Mouse (Mus musculus): Measurements from ENCODE around the gene Ano6.

Ano6 gene

GRCm38 (mm10) chr15:95828647-95829254 lies 38.1 kb downstream of the Ano6 start:
- DNase-seq, result no peak

DNA sequence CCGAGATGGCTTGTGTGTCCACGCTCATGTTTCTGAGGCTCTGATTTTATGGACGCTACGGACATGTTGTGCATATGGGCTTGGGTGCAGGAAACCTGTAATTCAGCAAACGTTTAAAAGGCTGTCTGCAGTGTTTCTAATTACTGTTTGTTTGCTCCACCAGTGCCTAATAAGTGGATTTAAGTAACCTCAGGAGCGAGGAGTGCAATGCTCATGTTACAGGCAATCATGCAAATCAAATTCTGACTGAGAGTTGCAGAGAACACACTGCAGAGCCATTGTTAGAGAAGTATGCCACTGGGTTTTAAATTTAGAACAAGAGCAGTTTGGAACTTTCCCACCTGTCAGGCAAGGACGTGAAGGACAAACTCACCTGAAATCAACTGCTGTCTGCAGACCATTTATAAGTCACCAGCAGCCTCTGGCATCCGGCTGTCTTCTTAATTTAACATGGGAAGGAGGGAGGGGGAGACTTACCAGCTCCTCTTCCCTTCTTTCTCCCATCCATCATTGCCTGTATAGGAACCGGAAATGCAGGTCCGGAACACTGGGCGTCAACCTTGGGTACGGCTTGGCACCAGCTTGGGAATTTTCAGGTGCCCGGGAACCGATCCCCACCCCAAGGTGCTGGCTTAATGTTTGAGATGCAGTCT lies 39.0 kb downstream of the Ano6 start:
- no peak for DNase-seq

DNA sequence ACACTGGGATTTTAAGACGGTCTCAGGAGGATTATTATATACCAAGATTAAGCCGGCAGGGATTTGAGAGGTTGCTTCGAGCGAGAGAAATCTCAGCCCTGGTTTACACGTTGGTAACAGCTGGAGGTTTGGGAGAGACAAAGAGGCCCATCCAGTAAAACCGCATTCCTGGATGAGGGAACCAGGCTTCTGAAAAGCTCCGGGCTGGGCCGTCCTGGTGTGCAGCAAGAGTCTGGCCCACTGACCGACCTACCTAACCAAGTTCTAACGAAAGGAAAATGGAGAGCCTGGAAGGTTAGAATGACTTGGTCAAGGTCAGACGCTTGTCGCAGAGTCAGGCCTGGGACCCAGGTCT lies 39.5 kb downstream of the Ano6 start:
- no peak for DNase-seq

GRCm38 (mm10) chr15:95833292-95833691 lies 42.6 kb downstream of the Ano6 start:
- no peak for DNase-seq

GRCm38 (mm10) chr15:95836077-95836476 lies 45.4 kb downstream of the Ano6 start:
- DNase-seq, result no peak

DNA sequence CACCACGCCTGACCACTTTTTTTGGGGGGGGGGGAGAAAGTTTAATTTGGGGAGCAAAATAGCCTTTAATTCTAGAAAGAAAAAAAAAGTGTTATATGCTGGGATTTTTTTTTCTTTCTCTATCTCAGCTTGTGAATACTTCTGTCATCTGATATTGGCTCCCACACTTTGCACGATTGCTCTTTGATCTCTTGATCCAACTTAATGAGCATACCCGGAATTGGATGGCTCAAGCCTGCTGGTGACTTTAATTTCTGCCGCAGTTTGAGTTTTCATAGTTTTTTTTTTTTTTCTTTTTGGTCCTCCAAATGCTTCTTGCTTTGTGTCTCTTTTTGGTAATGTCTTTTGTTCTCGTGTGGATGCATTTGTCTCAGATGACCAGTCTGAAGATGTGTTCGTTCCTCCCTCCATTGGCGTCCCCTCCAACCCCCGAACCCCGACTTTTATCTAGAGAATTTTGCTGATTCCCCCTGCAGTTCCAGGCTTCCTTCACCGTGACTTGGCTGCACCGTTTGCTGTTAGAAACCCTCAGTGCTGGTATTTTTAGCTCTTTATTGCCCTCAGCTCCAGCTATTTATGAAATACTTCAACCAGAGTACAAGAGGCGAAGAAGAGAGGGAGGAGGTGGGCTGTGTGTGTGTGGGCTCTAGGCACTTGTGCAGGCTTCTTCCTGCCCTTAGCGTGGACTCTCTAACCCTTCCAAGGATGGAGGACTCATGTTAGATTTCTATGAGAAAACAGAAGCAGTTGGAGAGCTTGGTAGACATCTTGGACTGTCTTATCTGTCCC lies 46.2 kb downstream of the Ano6 start:
- no peak for DNase-seq

- no peak for DNase-seq
These were observed 46.9 kb downstream of the Ano6 start for GRCm38 (mm10) chr15:95837570-95837969.

GRCm38 (mm10) chr15:95838171-95839020 lies 47.8 kb downstream of the Ano6 start:
- no peak for DNase-seq

DNA sequence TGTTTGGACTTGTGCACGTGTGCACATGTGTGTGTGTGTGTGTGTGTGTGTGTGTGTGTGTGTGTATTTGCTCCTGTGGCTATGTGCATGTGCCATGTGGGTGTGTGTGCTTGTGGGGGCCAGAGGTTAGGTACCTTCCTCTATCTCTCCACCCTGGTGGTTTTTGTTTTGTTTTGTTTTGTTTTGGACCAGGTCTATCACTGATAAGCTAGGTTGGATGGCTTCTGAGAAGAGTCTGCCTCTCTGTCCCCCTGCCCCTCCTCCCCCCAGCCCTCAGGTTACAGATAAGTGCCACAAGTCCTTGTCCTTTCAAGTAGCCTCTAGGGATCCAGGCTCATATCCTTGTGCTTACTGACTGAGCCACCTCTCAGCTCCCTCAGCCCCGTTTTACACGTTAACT lies 49.1 kb downstream of the Ano6 start:
- DNase-seq, result no peak

GRCm38 (mm10) chr15:95843183-95843949 lies 52.7 kb downstream of the Ano6 start:
- DNase-seq, result no peak

GRCm38 (mm10) chr15:95844412-95844811 lies 53.8 kb downstream of the Ano6 start:
- no peak for DNase-seq

DNA sequence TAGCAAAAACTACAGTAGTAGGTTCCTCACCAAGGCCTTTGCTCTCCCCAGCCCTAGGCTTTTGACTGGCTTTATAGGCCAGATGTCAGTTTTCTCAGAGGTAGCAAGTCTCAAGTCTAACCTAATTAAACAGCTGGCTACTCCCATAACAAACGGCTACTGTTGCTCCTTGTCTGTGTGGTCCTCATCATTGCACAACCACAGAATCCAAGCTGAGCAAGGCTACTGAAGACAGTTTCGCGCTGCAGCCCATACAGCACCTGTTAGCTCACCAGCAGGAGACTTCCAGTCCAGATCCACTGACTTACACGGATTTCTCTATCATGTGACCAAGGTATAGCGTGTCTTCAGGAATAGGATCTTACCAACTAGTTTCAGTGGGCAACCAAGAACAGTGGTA lies 55.5 kb downstream of the Ano6 start:
- DNase-seq, result no peak

DNA sequence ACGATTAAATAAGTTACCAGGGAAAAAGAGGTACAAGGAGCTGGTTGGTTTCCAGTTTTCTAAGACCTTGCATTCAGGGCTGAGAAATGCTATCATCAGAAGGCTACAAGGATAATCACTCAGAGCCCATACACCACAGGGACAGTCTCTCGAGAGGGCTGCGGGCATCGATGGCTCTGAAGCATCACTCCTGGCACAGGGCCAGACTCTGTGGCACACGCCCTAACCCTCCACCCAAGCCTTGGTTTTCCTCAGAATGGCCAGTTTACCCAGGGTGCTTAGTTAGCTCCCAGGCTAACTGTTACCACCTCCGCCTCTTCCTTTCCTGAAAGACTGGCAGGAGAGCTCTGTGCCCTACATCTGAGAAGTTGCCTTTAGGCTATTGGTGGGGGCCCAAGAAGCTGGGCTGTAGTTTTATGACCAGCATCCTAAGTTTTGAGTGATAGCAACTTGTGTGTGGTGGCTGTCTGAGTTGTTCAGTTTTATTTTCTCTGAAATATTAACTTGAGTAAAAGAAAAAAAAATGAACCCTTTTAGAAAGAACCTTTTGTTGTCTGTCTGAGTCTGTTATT lies 57.9 kb downstream of the Ano6 start:
- DNase-seq, result no peak

DNA sequence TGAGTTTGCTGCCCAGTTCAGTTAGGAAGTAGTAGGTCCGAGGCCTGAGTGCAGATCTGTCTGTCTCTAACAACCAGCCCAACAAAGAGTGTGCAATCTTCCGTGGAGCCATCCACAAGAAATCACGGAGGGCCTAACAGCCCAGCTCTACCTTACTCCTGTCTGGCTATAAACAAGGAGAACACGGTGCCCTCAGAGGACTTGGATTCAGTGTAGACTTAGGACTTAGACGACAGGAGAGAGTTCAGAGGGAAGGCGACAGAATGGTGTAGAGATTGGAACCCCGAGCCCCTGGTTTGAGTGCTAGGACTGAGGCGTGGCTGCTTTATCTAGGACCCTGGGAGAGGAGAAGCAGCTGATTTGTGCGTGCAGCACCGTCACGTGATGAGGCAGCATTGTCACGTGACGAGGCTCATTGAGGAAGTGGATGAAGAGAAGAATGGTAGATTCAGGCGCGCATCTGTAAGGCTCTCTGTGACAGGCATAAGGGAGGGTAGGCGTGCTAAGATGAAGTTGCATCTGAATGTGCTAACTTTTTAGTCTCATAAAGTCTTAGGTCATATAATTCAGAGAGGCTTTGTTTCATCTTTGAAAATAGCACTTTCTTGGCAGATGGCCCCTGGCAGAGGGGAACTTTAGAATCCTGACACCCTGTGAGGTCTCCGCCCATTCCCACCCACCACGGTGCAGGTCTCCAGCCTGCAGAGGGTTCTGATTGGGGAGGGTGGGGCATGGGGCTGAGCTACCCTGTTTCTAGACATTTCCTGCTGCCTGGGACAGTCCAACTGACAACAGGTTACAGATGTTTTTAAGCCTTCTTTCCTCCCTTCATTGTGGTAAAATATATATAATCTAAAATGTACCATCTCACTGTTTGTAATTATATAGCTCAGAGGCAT lies 59.1 kb downstream of the Ano6 start:
- no peak for DNase-seq

DNA sequence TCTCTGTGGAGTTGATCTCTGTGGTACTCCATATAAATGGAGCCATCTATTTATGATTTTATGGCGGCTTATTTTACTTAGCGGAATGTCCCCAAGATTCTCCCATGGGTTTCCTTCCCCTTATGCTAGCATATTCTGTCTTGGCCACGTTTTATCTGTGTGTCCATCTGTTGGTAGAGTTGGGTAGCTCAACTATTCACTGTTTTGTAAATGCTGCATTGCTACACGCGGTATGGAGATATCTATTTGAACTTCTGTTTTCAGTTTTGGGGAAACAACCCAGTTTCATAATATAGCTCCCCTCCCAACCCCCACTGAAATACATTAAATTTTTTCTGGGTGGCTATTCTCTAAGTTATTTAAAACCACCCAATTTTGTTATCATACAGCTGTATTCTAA lies 59.9 kb downstream of the Ano6 start:
- DNase-seq, result no peak

DNA sequence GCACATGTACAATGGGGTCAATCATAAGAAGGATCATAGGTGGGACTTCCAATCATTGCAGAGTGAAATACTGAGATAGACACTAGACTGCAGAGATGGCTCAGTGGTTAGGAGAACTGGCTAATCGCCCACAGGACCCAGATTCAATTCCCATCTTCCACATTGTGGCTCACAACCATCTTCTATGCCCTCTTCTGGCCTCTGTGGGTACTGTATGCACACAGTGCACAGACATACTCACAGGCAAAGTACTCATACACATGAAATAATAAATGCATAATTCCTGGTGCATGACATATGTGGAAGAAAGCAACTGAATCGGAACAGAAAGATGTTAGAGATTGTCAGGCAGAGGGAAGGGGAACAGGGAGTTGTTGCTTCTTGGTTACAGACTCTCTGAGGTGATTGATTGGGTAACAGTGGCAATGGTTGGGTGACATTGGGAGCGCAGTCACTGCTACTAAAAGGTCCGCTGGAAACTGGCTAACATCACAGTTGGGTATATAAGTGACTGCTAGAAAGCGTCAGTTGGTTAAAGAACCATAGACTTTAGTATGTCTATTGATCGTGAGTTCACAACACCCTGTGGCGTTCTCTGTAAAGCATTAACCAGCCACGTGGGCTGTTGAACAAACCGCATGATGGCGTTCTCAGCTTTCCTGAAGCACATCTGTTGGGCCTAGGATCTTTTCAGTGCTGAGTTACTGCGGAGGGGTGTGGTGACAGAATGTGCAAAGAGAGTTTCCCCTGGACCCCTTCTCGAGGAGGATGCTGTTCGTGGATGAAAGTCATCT lies 64.6 kb downstream of the Ano6 start:
- DNase-seq, result no peak

DNA sequence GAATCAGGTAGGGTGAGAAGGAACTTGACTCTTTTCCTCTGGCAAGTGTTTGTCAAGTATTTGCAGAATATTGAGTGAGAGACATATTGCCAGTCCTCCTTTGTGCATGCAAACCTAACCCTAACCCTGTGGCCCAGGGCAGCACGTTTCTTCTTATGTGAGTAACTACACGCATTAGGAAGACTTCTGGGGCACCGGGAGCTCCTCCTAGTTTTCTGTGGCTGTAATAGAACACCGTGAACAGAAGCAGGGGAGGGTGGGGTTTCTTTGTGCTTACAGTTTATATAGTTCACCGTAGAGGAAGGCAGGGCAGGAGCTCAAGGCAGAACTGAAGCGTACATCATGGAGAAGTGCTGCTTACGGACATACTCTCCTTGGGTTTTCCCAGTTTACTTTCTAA lies 65.3 kb downstream of the Ano6 start:
- no peak for DNase-seq

GRCm38 (mm10) chr15:95856684-95857595 lies 66.3 kb downstream of the Ano6 start:
- no peak for DNase-seq

All from right cerebral cortex, postnatal 14 days (tissue).